22 mouse cellular contexts compared by ENCODE assay signal in the genomic region with DNA sequence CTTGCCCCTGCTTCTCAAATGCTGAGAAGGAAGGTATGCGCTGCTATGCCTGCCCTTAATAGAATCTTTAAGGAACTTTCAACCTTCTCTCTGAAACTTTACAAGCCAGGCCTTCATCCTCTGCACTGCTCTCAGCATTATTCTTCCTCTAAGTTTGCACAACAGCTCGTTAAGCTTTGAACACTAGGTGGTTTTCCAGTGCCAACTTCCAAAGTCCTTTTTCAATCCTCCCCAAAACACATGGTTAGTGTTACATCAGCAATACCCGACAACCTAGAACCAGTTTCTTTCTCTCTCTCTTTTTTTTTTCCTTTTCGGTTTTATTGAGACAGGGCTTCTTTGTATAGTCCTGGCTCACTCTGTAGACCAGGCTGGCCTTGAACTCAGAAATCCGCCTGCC. TPM values are rescaled to one million over a fixed set of nuclear protein-coding genes. Genes with fewer than 3 reads are reported as not detected.
A peak's percentile ranks its signal among the peaks of the same experiment; 100 is the strongest.
DNase-seq lines count a peak whose midpoint lies in the region; ATAC-seq lines count a peak whose summit lies in the region.
"Had no signal": no experiment of that assay in that cellular context is flagged by ENCODE, and none has a peak within 500 bp of the region (broad histone marks: within the 10 kb centered on the region; RNA-seq: fewer than 3 reads in every experiment).

No protein-coding gene starts in this region.

- H3K9ac ChIP-seq in hindbrain, embryonic 13.5 days, result 0 out of 2 replicates have a peak overlapping the region, but pooled peaks have one; percentile 13
- no peak overlapping the region for H3K9ac ChIP-seq in hindbrain, embryonic 11.5 days (ENCODE audit: low read depth, low read length)
- no peak overlapping the region for H3K9ac ChIP-seq in kidney, embryonic 16.5 days (replicated peaks; ENCODE audit: low read length)
- H3K9ac ChIP-seq in neural tube, embryonic 13.5 days, result peak overlapping the region; percentile 31; the same call in 1 of the 2 replicates
- H3K9ac ChIP-seq in forebrain, embryonic 15.5 days (replicated peaks), result no peak overlapping the region
- H3K9ac ChIP-seq: forebrain, embryonic 12.5 days; forebrain, postnatal 0 days; heart, embryonic 15.5 days had no signal

- no peak overlapping the region for H3K27ac ChIP-seq in hindbrain, embryonic 13.5 days
- no peak overlapping the region for H3K27ac ChIP-seq in hindbrain, embryonic 11.5 days (ENCODE audit: low read depth, low read length)
- H3K27ac ChIP-seq in kidney, embryonic 16.5 days (ENCODE audit: low read length), result no peak overlapping the region
- no peak overlapping the region for H3K27ac ChIP-seq in neural tube, embryonic 13.5 days (replicated peaks)
- H3K27ac ChIP-seq in forebrain, embryonic 15.5 days (replicated peaks), result no peak overlapping the region
- H3K27ac ChIP-seq: embryonic facial prominence, embryonic 13.5 days; forebrain, embryonic 12.5 days; heart, adult 2 months; heart, embryonic 15.5 days had no signal

- H3K4me1 ChIP-seq in hindbrain, embryonic 13.5 days (replicated peaks), result peaks cover 55% of the 10 kb centered on the region
- H3K4me1 ChIP-seq in hindbrain, embryonic 11.5 days (replicated peaks; ENCODE audit: control insufficient read depth, insufficient read depth, low read length), result peaks cover 5% of the 10 kb centered on the region; the same call in 1 of the 2 replicates
- H3K4me1 ChIP-seq in kidney, embryonic 16.5 days (ENCODE audit: insufficient read depth, low read length), result peaks cover 30% of the 10 kb centered on the region
- peaks cover 55% of the 10 kb centered on the region for H3K4me1 ChIP-seq in neural tube, embryonic 13.5 days (replicated peaks)
- peaks cover 51% of the 10 kb centered on the region for H3K4me1 ChIP-seq in forebrain, embryonic 15.5 days

- H3K9me3 ChIP-seq in hindbrain, embryonic 13.5 days, result no peaks in the 10 kb centered on the region
- no peaks in the 10 kb centered on the region for H3K9me3 ChIP-seq in hindbrain, embryonic 11.5 days (ENCODE audit: control insufficient read depth, low read length)
- no peaks in the 10 kb centered on the region for H3K9me3 ChIP-seq in kidney, embryonic 16.5 days (ENCODE audit: low read length)
- H3K9me3 ChIP-seq in neural tube, embryonic 13.5 days, result no peaks in the 10 kb centered on the region
- no peaks in the 10 kb centered on the region for H3K9me3 ChIP-seq in forebrain, embryonic 15.5 days
- H3K9me3 ChIP-seq: embryonic facial prominence, embryonic 13.5 days; forebrain, embryonic 12.5 days; heart, embryonic 15.5 days had no signal

- WGBS in hindbrain, embryonic 13.5 days, result 91% methylated on average over 5 of the region's 5 CpGs
- WGBS in hindbrain, embryonic 11.5 days, result 89% methylated on average over 5 of the region's 5 CpGs
- 82% methylated on average over 5 of the region's 5 CpGs for WGBS in kidney, embryonic 16.5 days
- WGBS in neural tube, embryonic 13.5 days, result 86% methylated on average over 5 of the region's 5 CpGs
- 61% methylated on average over 5 of the region's 5 CpGs for WGBS in forebrain, embryonic 15.5 days

- peaks cover 46% of the 10 kb centered on the region for H3K36me3 ChIP-seq in hindbrain, embryonic 13.5 days
- H3K36me3 ChIP-seq in hindbrain, embryonic 11.5 days (ENCODE audit: control insufficient read depth, insufficient read depth, low read length), result peaks cover 17% of the 10 kb centered on the region
- peaks cover 43% of the 10 kb centered on the region for H3K36me3 ChIP-seq in kidney, embryonic 16.5 days (ENCODE audit: insufficient read depth, low read length)
- H3K36me3 ChIP-seq in neural tube, embryonic 13.5 days, result peaks cover 59% of the 10 kb centered on the region
- peaks cover 45% of the 10 kb centered on the region for H3K36me3 ChIP-seq in forebrain, embryonic 15.5 days

- ATAC-seq in hindbrain, embryonic 13.5 days (ENCODE audit: low FRiP score), result no peak
- ATAC-seq in hindbrain, embryonic 11.5 days (ENCODE audit: low FRiP score), result no peak
- no peak for ATAC-seq in kidney, embryonic 16.5 days (ENCODE audit: low FRiP score, low TSS enrichment)
- ATAC-seq in neural tube, embryonic 13.5 days (ENCODE audit: low read depth), result no peak
- ATAC-seq in forebrain, embryonic 15.5 days (replicated peaks), result no peak
- ATAC-seq: activated CD4-positive, CD25-positive, alpha-beta regulatory T cell, adult 4 months; forebrain, postnatal 0 days; Patski had no signal

- H3K4me2 ChIP-seq in hindbrain, embryonic 13.5 days, result no peak overlapping the region
- no peak overlapping the region for H3K4me2 ChIP-seq in hindbrain, embryonic 11.5 days (replicated peaks; ENCODE audit: low read depth, low read length)
- H3K4me2 ChIP-seq in kidney, embryonic 16.5 days (replicated peaks; ENCODE audit: low read depth, low read length), result no peak overlapping the region
- H3K4me2 ChIP-seq in neural tube, embryonic 13.5 days, result no peak overlapping the region
- no peak overlapping the region for H3K4me2 ChIP-seq in forebrain, embryonic 15.5 days (replicated peaks)
- H3K4me2 ChIP-seq: embryonic facial prominence, embryonic 13.5 days; forebrain, embryonic 12.5 days; heart, embryonic 11.5 days; heart, embryonic 15.5 days had no signal

- no peak for DNase-seq in hindbrain, embryonic 11.5 days (ENCODE audit: low spot score)
- DNase-seq in kidney, adult 9 months, result peak; percentile 78
- no peak for DNase-seq in neural tube, embryonic 10.5 days (ENCODE audit: extremely low spot score, low spot score)
- DNase-seq: adrenal gland, postnatal 14 days; B cell, adult 2 months; cerebellum, adult 11-12 months; cerebellum, adult 9-10 months; cerebellum, postnatal 25 days; forebrain, postnatal 0 days; gastrocnemius, postnatal 14 days; heart, adult 2 months; heart, postnatal 14 days had no signal

- H3K4me3 ChIP-seq in hindbrain, embryonic 13.5 days, result no peak overlapping the region
- H3K4me3 ChIP-seq in hindbrain, embryonic 11.5 days (ENCODE audit: low read depth, low read length), result no peak overlapping the region
- no peak overlapping the region for H3K4me3 ChIP-seq in kidney, embryonic 16.5 days (ENCODE audit: low read length)
- no peak overlapping the region for H3K4me3 ChIP-seq in neural tube, embryonic 13.5 days
- H3K4me3 ChIP-seq in forebrain, embryonic 15.5 days, result no peak overlapping the region
- H3K4me3 ChIP-seq: forebrain, embryonic 12.5 days; heart, adult 2 months; heart, embryonic 15.5 days had no signal

- no peaks in the 10 kb centered on the region for H3K27me3 ChIP-seq in hindbrain, embryonic 13.5 days
- H3K27me3 ChIP-seq in hindbrain, embryonic 11.5 days (ENCODE audit: control insufficient read depth, insufficient read depth, low read length), result no peaks in the 10 kb centered on the region
- no peaks in the 10 kb centered on the region for H3K27me3 ChIP-seq in kidney, embryonic 16.5 days (ENCODE audit: insufficient read depth, low read length)
- H3K27me3 ChIP-seq in neural tube, embryonic 13.5 days, result no peaks in the 10 kb centered on the region
- H3K27me3 ChIP-seq in forebrain, embryonic 15.5 days, result no peaks in the 10 kb centered on the region
- H3K27me3 ChIP-seq: embryonic facial prominence, embryonic 13.5 days; forebrain, embryonic 12.5 days; heart, embryonic 15.5 days; Patski had no signal

RNA-seq across cellular contexts. Expression of a gene that starts 3.5 kb away (rescaled TPM):
- 19.3 and 20.7 TPM in 2 replicates for polyA plus RNA-seq in hindbrain, embryonic 13.5 days (2015; fragmentation: Nextera tagmentation; extraction: Ambion mirVana)
- 13.7 and 17.9 TPM in 2 replicates for polyA plus RNA-seq in hindbrain, embryonic 11.5 days (2014; fragmentation: Nextera tagmentation; extraction: Ambion mirVana)
- polyA plus RNA-seq in kidney, embryonic 16.5 days (2015; fragmentation: Nextera tagmentation; extraction: Ambion mirVana), result 19.9 and 22.7 TPM in 2 replicates
- 20.1 and 22.2 TPM in 2 replicates for polyA plus RNA-seq in neural tube, embryonic 13.5 days (2015; fragmentation: Nextera tagmentation; extraction: Ambion mirVana)
- polyA plus RNA-seq in forebrain, embryonic 15.5 days (2015; fragmentation: Nextera tagmentation; extraction: Ambion mirVana), result 20.1 and 20.2 TPM in 2 replicates

RNA-seq across cellular contexts. Expression of a gene that starts 3.9 kb away (rescaled TPM):
- 40.1 and 40.7 TPM in 2 replicates for polyA plus RNA-seq in hindbrain, embryonic 13.5 days (2015; fragmentation: Nextera tagmentation; extraction: Ambion mirVana)
- polyA plus RNA-seq in hindbrain, embryonic 11.5 days (2014; fragmentation: Nextera tagmentation; extraction: Ambion mirVana), result 42.5 and 55.2 TPM in 2 replicates
- polyA plus RNA-seq in kidney, embryonic 16.5 days (2015; fragmentation: Nextera tagmentation; extraction: Ambion mirVana), result 60.2 and 68.7 TPM in 2 replicates
- 36.2 and 41.4 TPM in 2 replicates for polyA plus RNA-seq in neural tube, embryonic 13.5 days (2015; fragmentation: Nextera tagmentation; extraction: Ambion mirVana)
- polyA plus RNA-seq in forebrain, embryonic 15.5 days (2015; fragmentation: Nextera tagmentation; extraction: Ambion mirVana), result 49.7 and 50.0 TPM in 2 replicates

RNA-seq across cellular contexts. Expression of a gene that starts 14.4 kb away (rescaled TPM):
- polyA plus RNA-seq in hindbrain, embryonic 13.5 days (2015; fragmentation: Nextera tagmentation; extraction: Ambion mirVana), result 145 and 148 TPM in 2 replicates
- 738 and 794 TPM in 2 replicates for polyA plus RNA-seq in hindbrain, embryonic 11.5 days (2014; fragmentation: Nextera tagmentation; extraction: Ambion mirVana)
- polyA plus RNA-seq in kidney, embryonic 16.5 days (2015; fragmentation: Nextera tagmentation; extraction: Ambion mirVana), result 62.0 and 67.8 TPM in 2 replicates
- polyA plus RNA-seq in neural tube, embryonic 13.5 days (2015; fragmentation: Nextera tagmentation; extraction: Ambion mirVana), result 193 and 205 TPM in 2 replicates
- 14.9 and 18.4 TPM in 2 replicates for polyA plus RNA-seq in forebrain, embryonic 15.5 days (2015; fragmentation: Nextera tagmentation; extraction: Ambion mirVana)
- polyA plus RNA-seq: activated CD4-positive, CD25-positive, alpha-beta regulatory T cell, adult 4 months; heart, adult 2 months had no signal

RNA-seq across cellular contexts. Expression of a gene that starts 14.7 kb away (rescaled TPM):
- 63.9 and 70.1 TPM in 2 replicates for polyA plus RNA-seq in hindbrain, embryonic 13.5 days (2015; fragmentation: Nextera tagmentation; extraction: Ambion mirVana)
- polyA plus RNA-seq in hindbrain, embryonic 11.5 days (2014; fragmentation: Nextera tagmentation; extraction: Ambion mirVana), result 78.4 and 83.6 TPM in 2 replicates
- polyA plus RNA-seq in kidney, embryonic 16.5 days (2015; fragmentation: Nextera tagmentation; extraction: Ambion mirVana), result 76.1 and 80.1 TPM in 2 replicates
- polyA plus RNA-seq in neural tube, embryonic 13.5 days (2015; fragmentation: Nextera tagmentation; extraction: Ambion mirVana), result 69.5 and 73.0 TPM in 2 replicates
- polyA plus RNA-seq in forebrain, embryonic 15.5 days (2015; fragmentation: Nextera tagmentation; extraction: Ambion mirVana), result 62.7 and 68.2 TPM in 2 replicates

RNA-seq across cellular contexts. Expression of a gene that starts 27.9 kb away (rescaled TPM):
- 139 and 155 TPM in 2 replicates for polyA plus RNA-seq in hindbrain, embryonic 13.5 days (2015; fragmentation: Nextera tagmentation; extraction: Ambion mirVana)
- polyA plus RNA-seq in hindbrain, embryonic 11.5 days (2014; fragmentation: Nextera tagmentation; extraction: Ambion mirVana), result 202 and 246 TPM in 2 replicates
- polyA plus RNA-seq in kidney, embryonic 16.5 days (2015; fragmentation: Nextera tagmentation; extraction: Ambion mirVana), result 83.2 and 115 TPM in 2 replicates
- polyA plus RNA-seq in neural tube, embryonic 13.5 days (2015; fragmentation: Nextera tagmentation; extraction: Ambion mirVana), result 186 and 218 TPM in 2 replicates
- polyA plus RNA-seq in forebrain, embryonic 15.5 days (2015; fragmentation: Nextera tagmentation; extraction: Ambion mirVana), result 226 and 235 TPM in 2 replicates

Comparison
In these comparisons a context has a peak if more than half of its experiments do, and no peak if none do; other contexts are left out.
1. H3K9ac ChIP-seq: peak in hindbrain, embryonic 13.5 days (single experiment) and neural tube, embryonic 13.5 days (single experiment); none in hindbrain, embryonic 11.5 days (single experiment), kidney, embryonic 16.5 days (single experiment) and forebrain, embryonic 15.5 days (single experiment).